Mouse (Mus musculus) testis, adult 2 months (tissue): ENCODE results near the gene Acvr2a. TPM values are rescaled to one million over a fixed set of nuclear protein-coding genes. Genes with fewer than 3 reads are reported as not detected.

Source experiments
- H3K27ac ChIP-seq: fragments of 200-500 bp; 2 replicates; pipeline ENCODE4 v1.5.1; 2012; ENCODE audit warnings: low read depth, low read length; ENCODE audit not compliant: control insufficient read depth, insufficient read depth
- H3K27me3 ChIP-seq: fragments of 200-500 bp; 2 replicates; pipeline ENCODE4 v1.6.1; 2012; ENCODE audit warnings: mild to moderate bottlenecking, low read length, moderate library complexity; ENCODE audit not compliant: control insufficient read depth, insufficient read depth
- H3K36me3 ChIP-seq: fragments of 200-500 bp; 2 replicates; pipeline ENCODE4 v1.6.1; 2012; ENCODE audit warnings: mild to moderate bottlenecking, low read length; ENCODE audit not compliant: control insufficient read depth, insufficient read depth
- H3K4me1 ChIP-seq: fragments of 200-500 bp; 2 replicates; pipeline ENCODE4 v1.6.1; 2012; ENCODE audit warnings: low read length; ENCODE audit not compliant: control insufficient read depth, insufficient read depth
- H3K4me3 ChIP-seq: fragments of 200-500 bp; 2 replicates; pipeline ENCODE4 v1.5.1; 2012; ENCODE audit warnings: low read depth, mild to moderate bottlenecking, low read length, moderate library complexity, mixed read lengths; ENCODE audit not compliant: control insufficient read depth
- CTCF ChIP-seq: fragments of 200-500 bp; IDR thresholded peaks from 2 replicates; pipeline ENCODE4 v1.5.1; 2012; ENCODE audit warnings: low read depth, mild to moderate bottlenecking, inconsistent platforms, low read length, moderate library complexity; ENCODE audit not compliant: control insufficient read depth, insufficient read depth, insufficient replicate concordance
- POLR2A ChIP-seq: fragments of 200-500 bp; IDR thresholded peaks from 2 replicates; pipeline ENCODE4 v1.6.1; 2012; ENCODE audit warnings: low read depth, mild to moderate bottlenecking, inconsistent platforms, low read length, moderate library complexity; ENCODE audit not compliant: control insufficient read depth
- polyA plus RNA-seq: library from polyadenylated mRNA; depleted of rRNA; stranded (reverse); fragments of >200 nt; gene quantifications from 2 replicates; pipeline ENCODE4 v1.2.3, GENCODE M21; 2012; rRNA removed

The Acvr2a gene
- polyA plus RNA-seq, 1 experiment: 4.2 TPM

DNA sequence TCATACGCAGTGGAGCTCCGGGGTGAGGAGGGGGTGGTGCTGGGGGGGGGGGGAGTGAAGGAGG is 136.2 kb downstream of the Acvr2a start, which contains the start of gene Orc4:
Gene Orc4, minus strand, starts transcription at position 26 of the 64 bp plus-strand sequence.
- H3K4me1 ChIP-seq: no peaks in the 10 kb centered on the region
- no peak for TF ChIP-seq POLR2A
- no peak for TF ChIP-seq CTCF
- peak within 1 kb of the TSS; percentile 86 for H3K27ac ChIP-seq
- peak within 1 kb of the TSS; percentile 94 for H3K4me3 ChIP-seq
- H3K27me3 ChIP-seq: no peaks in the 10 kb centered on the region
- H3K36me3 ChIP-seq: no peaks in the 10 kb centered on the region

- Histone ChIP-seq H3K27ac (no peak overlapping the region), H3K27me3 (no peaks in the 10 kb centered on the region), H3K36me3 (no peaks in the 10 kb centered on the region), H3K4me3 (peak overlapping the region; percentile 94), H3K4me1 (no peaks in the 10 kb centered on the region)
- TF ChIP-seq CTCF: no peak
Observed at GRCm38 (mm10) chr2:48950316-48950880, 136.5 kb downstream of the Acvr2a start.

Other genes starting within 250 kb of the Acvr2a start
- 11.9 and 12.7 TPM in 2 replicates for gene Mbd5, start 135.4 kb downstream of the Acvr2a start, polyA plus RNA-seq
- gene Orc4, start 136.2 kb downstream of the Acvr2a start, polyA plus RNA-seq: 4.8 and 9.2 TPM in 2 replicates